Comparison of ENCODE assay signal across 31 mouse cellular contexts in genomic region chr5:144912519-144913310, GRCm38 (mm10). TPM values are rescaled to one million over a fixed set of nuclear protein-coding genes. Genes with fewer than 3 reads are reported as not detected.
DNase-seq lines count a peak whose midpoint lies in the region; ATAC-seq and TF ChIP-seq lines count a peak whose summit lies in the region.
"Had no signal": no experiment of that assay in that cellular context is flagged by ENCODE, and none has a peak within 500 bp of the region (broad histone marks: within the 10 kb centered on the region; RNA-seq: fewer than 3 reads in every experiment).

No protein-coding gene starts in this region.

- no peak overlapping the region for H3K4me3 ChIP-seq in heart, embryonic 11.5 days (ENCODE audit: low read depth, low read length)
- no peak overlapping the region for H3K4me3 ChIP-seq in layer of hippocampus, adult 2 months
- no peak overlapping the region for H3K4me3 ChIP-seq in neural tube, embryonic 13.5 days
- no peak overlapping the region for H3K4me3 ChIP-seq in heart, embryonic 12.5 days
- H3K4me3 ChIP-seq: embryonic facial prominence, embryonic 13.5 days; heart, embryonic 10.5 days; kidney, embryonic 15.5 days had no signal

- 77% methylated on average over 7 of the region's 7 CpGs for WGBS in heart, embryonic 11.5 days (ENCODE audit: insufficient replicate concordance)
- 42% methylated on average over 7 of the region's 7 CpGs for WGBS in neural tube, embryonic 13.5 days
- WGBS in heart, embryonic 12.5 days, result 77% methylated on average over 7 of the region's 7 CpGs

- DNase-seq in heart, postnatal 36 days, result no peak
- no peak for DNase-seq in layer of hippocampus, adult 2 months (ENCODE audit: low spot score in 2 of 2)
- no peak for DNase-seq in layer of hippocampus, adult 11-12 months (ENCODE audit: low spot score)
- no peak for DNase-seq in neural tube, embryonic 10.5 days (ENCODE audit: extremely low spot score, low spot score)
- DNase-seq in ZHBTc4 (ENCODE audit: low read depth, low spot score), result peak; percentile 59
- DNase-seq: adrenal gland, postnatal 14 days; cerebellum, adult 11-12 months; cerebellum, postnatal 10 days; forebrain, postnatal 0 days; gastrocnemius, postnatal 25 days; heart, adult 11 months; kidney, adult 11 months; kidney, postnatal 36 days; layer of hippocampus, postnatal 36 days; liver; lung, adult 2 months; lung, postnatal 10 days; right cerebral cortex, adult 18-20 months; spleen, adult 18-20 months; thymus, adult 2 months; thymus, postnatal 36 days had no signal

- H3K27ac ChIP-seq in heart, embryonic 11.5 days (ENCODE audit: low read depth, low read length), result no peak overlapping the region
- H3K27ac ChIP-seq in layer of hippocampus, adult 2 months, result peak overlapping the region; percentile 18; the same call in 1 of the 2 replicates
- H3K27ac ChIP-seq in neural tube, embryonic 13.5 days (replicated peaks), result peak overlapping the region; percentile 30; the same call in 1 of the 2 replicates
- no peak overlapping the region for H3K27ac ChIP-seq in heart, embryonic 12.5 days (ENCODE audit: poor library complexity, severe bottlenecking)
- H3K27ac ChIP-seq: embryonic facial prominence, embryonic 13.5 days; heart, embryonic 10.5 days; kidney, embryonic 15.5 days; liver, embryonic 14.5 days; macrophage had no signal

- no peak for ATAC-seq in heart, embryonic 11.5 days (replicated peaks; ENCODE audit: insufficient number of reproducible peaks, low FRiP score, low TSS enrichment)
- ATAC-seq in neural tube, embryonic 13.5 days (ENCODE audit: low read depth), result no peak
- no peak for ATAC-seq in heart, embryonic 12.5 days (ENCODE audit: insufficient number of reproducible peaks, low FRiP score)
- ATAC-seq: CD4-positive, CD25-positive, alpha-beta regulatory T cell, adult 4 months; forebrain, postnatal 0 days had no signal

- no peaks in the 10 kb centered on the region for H3K9me3 ChIP-seq in heart, embryonic 11.5 days (replicated peaks; ENCODE audit: control insufficient read depth, low read length)
- no peaks in the 10 kb centered on the region for H3K9me3 ChIP-seq in neural tube, embryonic 13.5 days
- no peaks in the 10 kb centered on the region for H3K9me3 ChIP-seq in heart, embryonic 12.5 days (replicated peaks)
- H3K9me3 ChIP-seq: embryonic facial prominence, embryonic 13.5 days; G1E; heart, embryonic 10.5 days; kidney, embryonic 15.5 days had no signal

- H3K27me3 ChIP-seq in heart, embryonic 11.5 days (ENCODE audit: control insufficient read depth, insufficient read depth, low read length), result no peaks in the 10 kb centered on the region
- no peaks in the 10 kb centered on the region for H3K27me3 ChIP-seq in neural tube, embryonic 13.5 days
- H3K27me3 ChIP-seq in heart, embryonic 12.5 days (replicated peaks), result no peaks in the 10 kb centered on the region
- H3K27me3 ChIP-seq: embryonic facial prominence, embryonic 13.5 days; kidney, embryonic 15.5 days had no signal

- H3K36me3 ChIP-seq in heart, embryonic 11.5 days (ENCODE audit: control insufficient read depth, insufficient read depth, low read length), result no peaks in the 10 kb centered on the region
- H3K36me3 ChIP-seq in neural tube, embryonic 13.5 days, result no peaks in the 10 kb centered on the region
- H3K36me3 ChIP-seq in heart, embryonic 12.5 days, result no peaks in the 10 kb centered on the region
- H3K36me3 ChIP-seq: embryonic facial prominence, embryonic 13.5 days; G1E; heart, embryonic 10.5 days; kidney, embryonic 15.5 days had no signal

- H3K9ac ChIP-seq in heart, embryonic 11.5 days (ENCODE audit: low read depth, low read length), result 0 out of 2 replicates have a peak overlapping the region, but pooled peaks have one; percentile 10
- no peak overlapping the region for H3K9ac ChIP-seq in neural tube, embryonic 13.5 days
- H3K9ac ChIP-seq in heart, embryonic 12.5 days, result no peak overlapping the region
- H3K9ac ChIP-seq: embryonic facial prominence, embryonic 13.5 days; forebrain, postnatal 0 days; kidney, embryonic 15.5 days; liver, embryonic 14.5 days had no signal

- H3K4me2 ChIP-seq in heart, embryonic 11.5 days, result no peak overlapping the region
- no peak overlapping the region for H3K4me2 ChIP-seq in neural tube, embryonic 13.5 days
- no peak overlapping the region for H3K4me2 ChIP-seq in heart, embryonic 12.5 days
- H3K4me2 ChIP-seq: embryonic facial prominence, embryonic 13.5 days; kidney, embryonic 15.5 days had no signal

- intact Hi-C loops in heart, postnatal 36 days (cut with DNase I), result no loop called here

- peaks cover 35% of the 10 kb centered on the region for H3K4me1 ChIP-seq in heart, embryonic 11.5 days (ENCODE audit: control insufficient read depth, insufficient read depth, low read length)
- peaks cover 50% of the 10 kb centered on the region for H3K4me1 ChIP-seq in neural tube, embryonic 13.5 days (replicated peaks)
- H3K4me1 ChIP-seq in heart, embryonic 12.5 days (replicated peaks), result peaks cover 63% of the 10 kb centered on the region

- TF ChIP-seq CTCF in layer of hippocampus, adult 2 months (conservative IDR thresholded peaks at IDR 0.05), result no peak

RNA-seq across cellular contexts. Expression of gene Smurf1, which starts 52.9 kb away (rescaled TPM):
- 14.3 and 15.7 TPM in 2 replicates for polyA plus RNA-seq in heart, embryonic 11.5 days (2014; fragmentation: Nextera tagmentation; extraction: Ambion mirVana)
- total RNA-seq in heart, postnatal 36 days (2021), result 10 to 100 TPM; 24.6 to 27.2 TPM
- total RNA-seq in layer of hippocampus, adult 2 months (2021), result 10 to 100 TPM; 29.2 to 30.5 TPM
- polyA plus RNA-seq in neural tube, embryonic 13.5 days (2015; fragmentation: Nextera tagmentation; extraction: Ambion mirVana), result 25.3 and 25.8 TPM in 2 replicates
- polyA plus RNA-seq in heart, embryonic 12.5 days (2016; fragmentation: Nextera tagmentation; extraction: Ambion mirVana), result 18.7 and 21.6 TPM in 2 replicates

Comparison
In these comparisons a context has a peak if more than half of its experiments do, and no peak if none do; other contexts are left out.
1. H3K27ac ChIP-seq: peak in layer of hippocampus, adult 2 months (single experiment) and neural tube, embryonic 13.5 days (single experiment); none in heart, embryonic 11.5 days (single experiment) and heart, embryonic 12.5 days (single experiment).